Mouse (Mus musculus): Measurements from ENCODE around the gene Acvr1b. TPM values are rescaled to one million over a fixed set of nuclear protein-coding genes. Genes with fewer than 3 reads are reported as not detected.

The Acvr1b gene
- total and polyA plus RNA-seq, 2 experiments from 2014 or later, result 17.4 to 80.4 TPM

- no peak overlapping the region for H3K4me3 ChIP-seq (ENCODE audit: low read depth, low read length)
- no peak overlapping the region for H3K27ac ChIP-seq (ENCODE audit: low read depth, low read length)
- no peak for ATAC-seq
- no peaks in the 10 kb centered on the region for H3K36me3 ChIP-seq (ENCODE audit: insufficient read depth)
- no peaks in the 10 kb centered on the region for H3K27me3 ChIP-seq (ENCODE audit: insufficient read depth, low read length)
- no peak for TF ChIP-seq CTCF (IDR thresholded peaks at IDR 0.05; ENCODE audit: low read depth)
- H3K9me3 ChIP-seq (ENCODE audit: low read length), result peaks cover 7% of the 10 kb centered on the region; the same call in 1 of the 2 replicates
- H3K4me2 ChIP-seq (ENCODE audit: low read depth), result no peak overlapping the region
- H3K9ac ChIP-seq, result no peak overlapping the region
- DNase-seq, result no peak
- H3K4me1 ChIP-seq (ENCODE audit: insufficient read depth), result peaks cover 2% of the 10 kb centered on the region; the same call in 1 of the 2 replicates
- WGBS, result 76% methylated on average over 7 of the region's 7 CpGs
These were observed 18.9 kb upstream of the Acvr1b start for GRCm38 (mm10) chr15:101154700-101155616.

DNA sequence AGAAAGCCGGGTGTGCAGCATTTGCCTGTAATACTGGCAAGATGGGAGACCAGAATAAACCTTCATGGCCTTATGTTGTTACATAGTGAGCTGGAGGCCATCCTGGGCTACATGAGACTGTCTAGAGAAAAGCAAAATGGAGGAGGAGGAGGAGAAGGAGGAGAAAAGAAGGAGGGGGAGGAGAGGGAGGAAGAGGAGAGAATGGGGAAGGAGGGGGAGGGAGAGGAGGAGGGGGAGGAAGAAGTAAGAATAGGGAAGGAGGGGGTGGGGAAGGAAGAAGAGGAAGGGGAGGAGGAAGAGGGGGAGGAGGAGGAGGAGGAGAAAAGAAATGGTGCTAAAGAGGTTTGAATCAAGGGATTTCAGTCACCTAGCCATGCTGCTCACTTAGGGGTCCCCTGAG is 13.7 kb upstream of the Acvr1b start:
- H3K9me3 ChIP-seq (ENCODE audit: low read length), result peaks cover 7% of the 10 kb centered on the region; the same call in 1 of the 2 replicates
- H3K4me3 ChIP-seq (ENCODE audit: low read depth, low read length), result no peak overlapping the region
- ATAC-seq, result no peak
- H3K27ac ChIP-seq (ENCODE audit: low read depth, low read length), result peak overlapping the region; percentile 88
- DNase-seq, result no peak
- no peak for TF ChIP-seq CTCF (IDR thresholded peaks at IDR 0.05; ENCODE audit: low read depth)
- WGBS, result 21% methylated on average over 1 of the region's 1 CpGs
- H3K9ac ChIP-seq, result no peak overlapping the region
- peaks cover 23% of the 10 kb centered on the region for H3K4me1 ChIP-seq (ENCODE audit: insufficient read depth)
- H3K36me3 ChIP-seq (ENCODE audit: insufficient read depth), result no peaks in the 10 kb centered on the region
- H3K27me3 ChIP-seq (ENCODE audit: insufficient read depth, low read length), result no peaks in the 10 kb centered on the region
- peak overlapping the region; percentile 32 for H3K4me2 ChIP-seq (ENCODE audit: low read depth)

- no peak for TF ChIP-seq CTCF (IDR thresholded peaks at IDR 0.05; ENCODE audit: low read depth)
- Histone ChIP-seq H3K4me2 (ENCODE audit: low read depth) (peak overlapping the region; percentile 32), H3K9me3 (ENCODE audit: low read length) (peaks cover 7% of the 10 kb centered on the region; the same call in 1 of the 2 replicates), H3K4me1 (ENCODE audit: insufficient read depth) (peaks cover 23% of the 10 kb centered on the region), H3K9ac (peak overlapping the region; percentile 2; the same call in 1 of the 2 replicates), H3K27me3 (ENCODE audit: insufficient read depth, low read length) (no peaks in the 10 kb centered on the region), H3K27ac (ENCODE audit: low read depth, low read length) (peak overlapping the region; percentile 88), H3K4me3 (ENCODE audit: low read depth, low read length) (no peak overlapping the region), H3K36me3 (ENCODE audit: insufficient read depth) (no peaks in the 10 kb centered on the region)
- WGBS, result 12% methylated on average over 7 of the region's 7 CpGs
- ATAC-seq (peak; percentile 86), DNase-seq (peak; percentile 92)
These were observed 13.3 kb upstream of the Acvr1b start for GRCm38 (mm10) chr15:101160591-101160990.

DNA sequence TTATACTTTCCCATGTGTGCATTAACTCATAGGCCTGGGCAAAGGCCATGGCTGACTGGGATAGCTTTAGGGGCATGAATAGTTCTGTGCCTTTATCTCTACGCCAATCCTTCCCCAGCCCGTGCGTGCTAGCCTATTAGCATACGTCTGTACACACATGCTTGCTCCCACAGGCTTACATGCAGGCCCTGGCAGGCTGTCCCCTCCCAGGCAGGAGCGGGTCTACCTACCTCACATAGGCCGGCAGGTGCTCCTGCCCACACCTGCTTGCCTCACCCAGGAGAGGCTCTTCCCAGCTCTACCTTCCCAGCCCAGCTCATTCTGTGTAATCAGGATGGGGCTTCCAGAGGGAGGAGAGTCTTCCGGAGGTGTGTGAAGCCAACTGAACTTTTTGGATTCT is 12.3 kb upstream of the Acvr1b start:
- no peaks in the 10 kb centered on the region for H3K36me3 ChIP-seq (ENCODE audit: insufficient read depth)
- no peaks in the 10 kb centered on the region for H3K27me3 ChIP-seq (ENCODE audit: insufficient read depth, low read length)
- H3K4me1 ChIP-seq (ENCODE audit: insufficient read depth), result peaks cover 23% of the 10 kb centered on the region
- TF ChIP-seq CTCF (IDR thresholded peaks at IDR 0.05; ENCODE audit: low read depth), result no peak
- peak overlapping the region; percentile 88; the same call in 1 of the 2 replicates for H3K27ac ChIP-seq (ENCODE audit: low read depth, low read length)
- DNase-seq (no peak), ATAC-seq (no peak)
- H3K9ac ChIP-seq, result no peak overlapping the region
- WGBS, result 63% methylated on average over 7 of the region's 7 CpGs
- no peak overlapping the region for H3K4me2 ChIP-seq (ENCODE audit: low read depth)
- no peak overlapping the region for H3K4me3 ChIP-seq (ENCODE audit: low read depth, low read length)
- peaks cover 4% of the 10 kb centered on the region; the same call in 1 of the 2 replicates for H3K9me3 ChIP-seq (ENCODE audit: low read length)

- 16% methylated on average over 15 of the region's 15 CpGs for WGBS
- ATAC-seq, result peak; percentile 61
- DNase-seq, result peak; percentile 80
These were observed 10.8 kb upstream of the Acvr1b start for GRCm38 (mm10) chr15:101163056-101163458.

DNA sequence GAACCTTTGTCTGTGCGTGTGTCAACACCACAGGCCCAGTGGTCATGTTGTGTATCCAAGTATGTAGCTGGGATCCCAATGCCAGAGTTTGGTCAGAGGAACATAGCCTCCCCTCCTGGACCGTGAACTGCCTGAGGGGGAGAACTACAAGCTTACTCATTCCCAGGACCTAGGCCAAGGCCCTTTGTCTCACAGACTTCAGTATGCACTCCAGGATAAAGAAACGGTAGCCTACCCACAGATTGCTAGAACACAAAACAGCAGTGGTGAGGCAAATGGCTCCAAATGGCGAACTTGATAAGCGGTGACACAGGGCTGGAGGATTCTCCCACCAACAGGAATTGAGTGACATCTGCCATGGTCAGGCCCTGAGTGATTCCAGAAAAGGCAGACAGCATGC is 10.0 kb upstream of the Acvr1b start:
- TF ChIP-seq CTCF (IDR thresholded peaks at IDR 0.05; ENCODE audit: low read depth), result no peak
- Histone ChIP-seq H3K4me2 (ENCODE audit: low read depth) (no peak overlapping the region), H3K27ac (ENCODE audit: low read depth, low read length) (peak overlapping the region; percentile 64), H3K27me3 (ENCODE audit: insufficient read depth, low read length) (no peaks in the 10 kb centered on the region), H3K9me3 (ENCODE audit: low read length) (no peaks in the 10 kb centered on the region), H3K9ac (no peak overlapping the region), H3K36me3 (ENCODE audit: insufficient read depth) (no peaks in the 10 kb centered on the region), H3K4me3 (ENCODE audit: low read depth, low read length) (no peak overlapping the region), H3K4me1 (ENCODE audit: insufficient read depth) (peaks cover 23% of the 10 kb centered on the region)
- no peak for ATAC-seq
- 35% methylated on average over 5 of the region's 5 CpGs for WGBS
- peak; percentile 26 for DNase-seq

More at GRCm38 (mm10) chr15:101163056-101163458, 10.8 kb upstream of the Acvr1b start:
- no peaks in the 10 kb centered on the region for H3K36me3 ChIP-seq (ENCODE audit: insufficient read depth)
- H3K9me3 ChIP-seq (ENCODE audit: low read length), result no peaks in the 10 kb centered on the region
- H3K27me3 ChIP-seq (ENCODE audit: insufficient read depth, low read length), result no peaks in the 10 kb centered on the region
- H3K4me2 ChIP-seq (ENCODE audit: low read depth), result peak overlapping the region; percentile 21; the same call in 1 of the 2 replicates
- H3K27ac ChIP-seq (ENCODE audit: low read depth, low read length), result peak overlapping the region; percentile 64
- no peak for TF ChIP-seq CTCF (IDR thresholded peaks at IDR 0.05; ENCODE audit: low read depth)
- no peak overlapping the region for H3K9ac ChIP-seq
- H3K4me1 ChIP-seq (ENCODE audit: insufficient read depth), result peaks cover 23% of the 10 kb centered on the region
- H3K4me3 ChIP-seq (ENCODE audit: low read depth, low read length), result no peak overlapping the region

DNA sequence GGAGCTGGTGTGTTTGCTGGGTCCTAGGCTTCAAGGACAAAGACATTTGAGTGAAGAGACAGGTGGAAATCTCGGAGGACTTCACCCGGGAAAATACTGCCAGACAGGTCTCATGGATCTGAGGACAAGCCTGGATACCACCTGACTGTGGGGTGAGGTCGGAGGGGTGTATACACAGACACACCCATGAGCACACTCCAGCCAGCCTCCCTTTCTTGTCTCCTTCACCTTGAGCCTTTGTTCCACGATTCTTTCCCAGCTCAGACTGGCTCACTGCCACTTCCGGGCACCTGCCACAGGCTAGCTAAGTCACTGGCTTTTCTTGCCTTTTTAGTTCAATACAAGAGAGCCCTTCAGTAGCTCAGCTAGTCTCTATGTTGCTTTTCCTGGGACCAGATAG is 9.6 kb upstream of the Acvr1b start:
- H3K27me3 ChIP-seq (ENCODE audit: insufficient read depth, low read length), result no peaks in the 10 kb centered on the region
- no peak overlapping the region for H3K9ac ChIP-seq
- no peak for TF ChIP-seq CTCF (IDR thresholded peaks at IDR 0.05; ENCODE audit: low read depth)
- H3K4me3 ChIP-seq (ENCODE audit: low read depth, low read length), result no peak overlapping the region
- H3K4me1 ChIP-seq (ENCODE audit: insufficient read depth), result peaks cover 23% of the 10 kb centered on the region
- WGBS, result 52% methylated on average over 5 of the region's 5 CpGs
- H3K4me2 ChIP-seq (ENCODE audit: low read depth), result no peak overlapping the region
- no peak overlapping the region for H3K27ac ChIP-seq (ENCODE audit: low read depth, low read length)
- no peaks in the 10 kb centered on the region for H3K36me3 ChIP-seq (ENCODE audit: insufficient read depth)
- ATAC-seq (no peak), DNase-seq (no peak)
- no peaks in the 10 kb centered on the region for H3K9me3 ChIP-seq (ENCODE audit: low read length)

Measured in forebrain, postnatal 0 days (tissue).